Mouse (Mus musculus): ENCODE data around the gene Ankef1. TPM values are rescaled to one million over a fixed set of nuclear protein-coding genes. Genes with fewer than 3 reads are reported as not detected.
A peak's percentile ranks its signal among the peaks of the same experiment; 100 is the strongest.

Gene Ankef1
- polyA plus RNA-seq, 1 experiment: 0.62 TPM

GRCm38 (mm10) chr2:136511073-136511472, 9.4 kb downstream of the Ankef1 start:
- no peak for DNase-seq
- H3K4me1 ChIP-seq (ENCODE audit: control insufficient read depth, insufficient read depth, low read length): no peaks in the 10 kb centered on the region
- 60% methylated on average over 5 of the region's 5 CpGs for WGBS
- TF ChIP-seq POLR2A (IDR thresholded peaks at IDR 0.05; ENCODE audit: borderline replicate concordance, extremely low read depth, low read depth, low read length) (no peak), CTCF (IDR thresholded peaks at IDR 0.05; ENCODE audit: insufficient read depth, low read length) (no peak)
- no peak overlapping the region for H3K4me3 ChIP-seq (replicated peaks; ENCODE audit: extremely low read depth, low read depth, low read length)

DNA sequence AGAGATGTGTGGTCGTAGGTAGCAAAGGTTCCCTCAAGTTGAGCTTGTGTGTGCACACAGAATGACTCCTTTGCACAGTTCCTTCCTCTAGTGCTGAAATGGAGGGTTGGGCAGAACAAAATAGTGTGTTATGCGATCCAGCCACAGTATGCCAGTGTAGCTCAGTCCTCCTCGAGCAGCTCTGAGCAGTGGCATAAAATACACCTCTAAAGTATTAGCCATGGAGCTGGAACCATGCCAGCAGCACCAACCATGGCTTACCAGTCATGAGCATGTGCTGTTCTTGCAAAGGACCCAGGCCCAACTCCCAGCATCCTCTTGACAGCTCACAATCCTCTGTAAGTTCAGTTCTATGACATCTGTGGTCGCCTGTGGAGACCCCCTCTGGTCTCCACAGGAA, 10.0 kb downstream of the Ankef1 start:
- DNase-seq: no peak
- Histone ChIP-seq H3K4me1 (ENCODE audit: control insufficient read depth, insufficient read depth, low read length) (no peaks in the 10 kb centered on the region), H3K4me3 (replicated peaks; ENCODE audit: extremely low read depth, low read depth, low read length) (no peak overlapping the region)
- TF ChIP-seq CTCF (IDR thresholded peaks at IDR 0.05; ENCODE audit: insufficient read depth, low read length) (no peak), POLR2A (IDR thresholded peaks at IDR 0.05; ENCODE audit: borderline replicate concordance, extremely low read depth, low read depth, low read length) (no peak)
- 66% methylated on average over 4 of the region's 4 CpGs for WGBS

- TF ChIP-seq POLR2A (IDR thresholded peaks at IDR 0.05; ENCODE audit: borderline replicate concordance, extremely low read depth, low read depth, low read length) (no peak), CTCF (IDR thresholded peaks at IDR 0.05; ENCODE audit: insufficient read depth, low read length) (no peak)
- DNase-seq: no peak
- 95% methylated on average over 5 of the region's 5 CpGs for WGBS
- Histone ChIP-seq H3K4me3 (replicated peaks; ENCODE audit: extremely low read depth, low read depth, low read length) (no peak overlapping the region), H3K4me1 (ENCODE audit: control insufficient read depth, insufficient read depth, low read length) (no peaks in the 10 kb centered on the region)
Observed at GRCm38 (mm10) chr2:136512802-136513201, 11.1 kb downstream of the Ankef1 start.

DNA sequence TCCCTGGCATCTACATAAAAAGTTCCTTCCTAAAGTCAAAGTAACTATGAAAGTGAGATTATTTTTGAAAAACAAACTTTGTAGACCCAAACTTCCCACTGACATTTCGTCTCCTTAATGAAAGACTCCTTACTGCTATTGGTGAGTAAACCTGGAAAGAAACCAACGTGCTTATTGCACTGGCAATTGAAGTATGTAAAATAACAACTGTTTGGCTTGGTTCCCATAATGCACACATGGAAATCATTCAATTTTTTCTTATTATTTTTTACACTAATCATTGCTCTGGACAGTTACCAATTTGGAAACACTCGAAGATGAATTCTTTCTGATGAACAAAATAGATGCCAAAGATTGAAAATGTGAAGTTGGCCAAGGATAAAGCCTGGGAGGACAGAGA, 12.1 kb downstream of the Ankef1 start:
- 42% methylated on average over 3 of the region's 3 CpGs for WGBS
- no peak for TF ChIP-seq CTCF (IDR thresholded peaks at IDR 0.05; ENCODE audit: insufficient read depth, low read length)
- H3K4me1 ChIP-seq (ENCODE audit: control insufficient read depth, insufficient read depth, low read length): no peaks in the 10 kb centered on the region
- no peak for DNase-seq
- H3K4me3 ChIP-seq (replicated peaks; ENCODE audit: extremely low read depth, low read depth, low read length): no peak overlapping the region

- DNase-seq: no peak
- no peak for TF ChIP-seq POLR2A (IDR thresholded peaks at IDR 0.05; ENCODE audit: borderline replicate concordance, extremely low read depth, low read depth, low read length)
- no peak for TF ChIP-seq CTCF (IDR thresholded peaks at IDR 0.05; ENCODE audit: insufficient read depth, low read length)
- H3K4me1 ChIP-seq (ENCODE audit: control insufficient read depth, insufficient read depth, low read length): no peaks in the 10 kb centered on the region
- no peak overlapping the region for H3K4me3 ChIP-seq (replicated peaks; ENCODE audit: extremely low read depth, low read depth, low read length)
- 64% methylated on average over 2 of the region's 2 CpGs for WGBS
Observed at GRCm38 (mm10) chr2:136515501-136515900, 13.8 kb downstream of the Ankef1 start.

DNA sequence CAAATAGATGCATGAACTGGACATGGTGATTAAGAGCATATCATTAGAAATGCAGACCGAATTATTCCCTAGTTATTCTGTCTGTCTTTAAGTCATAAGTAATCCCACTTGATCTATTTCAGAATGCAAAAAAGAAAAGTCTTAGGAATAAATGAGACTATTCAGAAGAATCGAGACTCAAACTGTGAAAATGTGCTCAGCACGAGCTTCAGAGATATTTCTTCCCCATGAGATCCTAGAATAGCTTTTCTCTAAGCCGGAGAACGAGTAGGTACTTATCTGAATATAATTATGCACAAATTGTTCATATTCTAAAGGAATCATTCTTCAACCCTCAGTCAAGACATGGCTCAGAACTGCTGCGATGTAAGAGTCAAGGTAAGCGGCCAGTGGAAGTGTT, 27.2 kb downstream of the Ankef1 start:
- TF ChIP-seq CTCF (IDR thresholded peaks at IDR 0.05; ENCODE audit: insufficient read depth, low read length) (no peak), POLR2A (IDR thresholded peaks at IDR 0.05; ENCODE audit: borderline replicate concordance, extremely low read depth, low read depth, low read length) (no peak)
- WGBS: 81% methylated on average over 7 of the region's 7 CpGs
- no peak for DNase-seq
- Histone ChIP-seq H3K4me1 (ENCODE audit: control insufficient read depth, insufficient read depth, low read length) (no peaks in the 10 kb centered on the region; the same call in 1 of the 2 replicates), H3K4me3 (replicated peaks; ENCODE audit: extremely low read depth, low read depth, low read length) (no peak overlapping the region)

GRCm38 (mm10) chr2:136532033-136532432, 30.3 kb downstream of the Ankef1 start:
- peak; percentile 61 for DNase-seq
- WGBS: 2% methylated on average over 23 of the region's 23 CpGs
- H3K4me3 ChIP-seq (replicated peaks; ENCODE audit: extremely low read depth, low read depth, low read length): peak overlapping the region; percentile 43

GRCm38 (mm10) chr2:136558020-136558419, 56.3 kb downstream of the Ankef1 start:
- TF ChIP-seq CTCF (IDR thresholded peaks at IDR 0.05; ENCODE audit: insufficient read depth, low read length) (no peak), POLR2A (IDR thresholded peaks at IDR 0.05; ENCODE audit: borderline replicate concordance, extremely low read depth, low read depth, low read length) (no peak)
- no peak for DNase-seq
- 68% methylated on average over 5 of the region's 5 CpGs for WGBS
- Histone ChIP-seq H3K4me3 (replicated peaks; ENCODE audit: extremely low read depth, low read depth, low read length) (no peak overlapping the region), H3K4me1 (ENCODE audit: control insufficient read depth, insufficient read depth, low read length) (no peaks in the 10 kb centered on the region)

More at GRCm38 (mm10) chr2:136532033-136532432, 30.3 kb downstream of the Ankef1 start:
- no peak for TF ChIP-seq CTCF (IDR thresholded peaks at IDR 0.05; ENCODE audit: insufficient read depth, low read length)
- TF ChIP-seq POLR2A (IDR thresholded peaks at IDR 0.05; ENCODE audit: borderline replicate concordance, extremely low read depth, low read depth, low read length): peak; percentile 16; the same call in 1 of the 2 replicates
- H3K4me1 ChIP-seq (ENCODE audit: control insufficient read depth, insufficient read depth, low read length): no peaks in the 10 kb centered on the region; the same call in 1 of the 2 replicates

DNA sequence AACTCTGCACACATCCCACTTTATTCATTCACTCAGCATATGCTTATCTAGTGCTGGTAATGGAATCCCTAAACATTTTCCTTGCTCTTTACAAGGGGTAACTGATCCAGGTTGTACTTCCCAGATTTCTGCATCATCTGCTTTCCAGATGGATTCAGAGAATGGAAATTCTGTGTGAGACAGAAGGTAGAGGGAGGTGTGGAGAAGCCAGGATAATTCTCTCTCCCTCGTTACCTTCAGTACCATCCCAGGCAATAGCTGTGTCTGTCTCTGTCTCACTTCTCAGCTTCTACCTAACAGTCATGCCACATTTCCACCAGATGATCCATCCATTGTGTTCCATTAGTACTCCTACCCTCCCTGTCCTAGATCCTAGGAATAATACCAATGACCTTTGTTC, 60.6 kb downstream of the Ankef1 start:
- no peak for TF ChIP-seq POLR2A (IDR thresholded peaks at IDR 0.05; ENCODE audit: borderline replicate concordance, extremely low read depth, low read depth, low read length)
- TF ChIP-seq CTCF (IDR thresholded peaks at IDR 0.05; ENCODE audit: insufficient read depth, low read length): no peak
- WGBS: 77% methylated on average over 1 of the region's 1 CpGs
- Histone ChIP-seq H3K4me1 (ENCODE audit: control insufficient read depth, insufficient read depth, low read length) (no peaks in the 10 kb centered on the region), H3K4me3 (replicated peaks; ENCODE audit: extremely low read depth, low read depth, low read length) (no peak overlapping the region)
- no peak for DNase-seq

DNA sequence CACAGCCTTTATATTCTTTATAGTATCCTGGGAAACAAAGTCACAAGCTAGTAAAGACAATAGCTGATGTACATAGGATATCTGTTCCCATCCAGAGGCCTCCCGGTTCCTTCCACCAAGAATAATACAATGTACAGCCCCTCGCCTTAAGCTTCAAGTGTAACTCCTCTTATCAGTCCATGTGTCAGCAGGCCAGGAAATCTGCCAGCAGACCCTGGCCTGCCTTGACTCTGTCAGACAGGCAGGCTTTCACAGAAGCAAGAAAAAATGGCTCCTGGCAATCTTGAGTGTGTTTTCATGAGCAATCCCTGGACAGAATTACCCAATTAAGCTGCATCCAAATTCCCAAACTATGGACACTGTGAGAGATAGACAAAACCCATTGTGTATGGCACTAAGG, 69.1 kb downstream of the Ankef1 start:
- no peak for DNase-seq
- H3K4me3 ChIP-seq (replicated peaks; ENCODE audit: extremely low read depth, low read depth, low read length): no peak overlapping the region
- TF ChIP-seq CTCF (IDR thresholded peaks at IDR 0.05; ENCODE audit: insufficient read depth, low read length) (no peak), POLR2A (IDR thresholded peaks at IDR 0.05; ENCODE audit: borderline replicate concordance, extremely low read depth, low read depth, low read length) (no peak)
- 49% methylated on average over 2 of the region's 2 CpGs for WGBS
- no peaks in the 10 kb centered on the region for H3K4me1 ChIP-seq (ENCODE audit: control insufficient read depth, insufficient read depth, low read length)

All from lung, adult 2 months (tissue).